ENCODE assay signal across 28 mouse cellular contexts in genomic region chr11:93467711-93468110, GRCm38 (mm10).
"Had no signal": no experiment of that assay in that cellular context is flagged by ENCODE, and none has a peak within 500 bp of the region (broad histone marks: within the 10 kb centered on the region; RNA-seq: fewer than 3 reads in every experiment).

No protein-coding gene starts in this region.

- H3K36me3 ChIP-seq: embryonic facial prominence, embryonic 10.5 days; embryonic facial prominence, embryonic 12.5 days; embryonic facial prominence, embryonic 13.5 days; embryonic facial prominence, embryonic 15.5 days; forebrain, embryonic 10.5 days; forebrain, embryonic 12.5 days; forebrain, embryonic 15.5 days had no signal

- DNase-seq: cerebellum, adult 2 months; cerebellum, adult 8-10 months; cerebellum, adult 9-10 months; cerebellum, adult 9-11 months; cerebellum, postnatal 10 days; cerebellum, postnatal 14 days; cerebellum, postnatal 25 days; cerebellum, postnatal 36 days; embryo, embryonic 11 days; forebrain, postnatal 0 days; gastrocnemius, adult 2 months; gastrocnemius, postnatal 10 days; gastrocnemius, postnatal 14 days; gastrocnemius, postnatal 25 days; gastrocnemius, postnatal 36 days; heart, adult 11 months; heart, adult 18-20 months; heart, adult 2 months had no signal

- H3K4me2 ChIP-seq: embryonic facial prominence, embryonic 12.5 days; embryonic facial prominence, embryonic 13.5 days; embryonic facial prominence, embryonic 15.5 days; forebrain, embryonic 12.5 days; forebrain, embryonic 15.5 days had no signal

- H3K9ac ChIP-seq: embryonic facial prominence, embryonic 12.5 days; embryonic facial prominence, embryonic 13.5 days; embryonic facial prominence, embryonic 15.5 days; forebrain, embryonic 12.5 days; forebrain, embryonic 15.5 days; forebrain, postnatal 0 days had no signal

- H3K9me3 ChIP-seq: embryonic facial prominence, embryonic 10.5 days; embryonic facial prominence, embryonic 12.5 days; embryonic facial prominence, embryonic 13.5 days; embryonic facial prominence, embryonic 15.5 days; forebrain, embryonic 10.5 days; forebrain, embryonic 12.5 days; forebrain, embryonic 15.5 days had no signal

- ATAC-seq: forebrain, embryonic 14.5 days; forebrain, embryonic 15.5 days; forebrain, embryonic 16.5 days; forebrain, postnatal 0 days had no signal

- H3K27ac ChIP-seq: embryonic facial prominence, embryonic 10.5 days; embryonic facial prominence, embryonic 12.5 days; embryonic facial prominence, embryonic 13.5 days; embryonic facial prominence, embryonic 15.5 days; forebrain, embryonic 10.5 days; forebrain, embryonic 12.5 days; forebrain, embryonic 15.5 days; gastrocnemius, adult 2 months; heart, adult 2 months had no signal

- H3K4me3 ChIP-seq: embryonic facial prominence, embryonic 10.5 days; embryonic facial prominence, embryonic 12.5 days; embryonic facial prominence, embryonic 13.5 days; embryonic facial prominence, embryonic 15.5 days; erythroblast, embryonic 14.5 days; forebrain, embryonic 10.5 days; forebrain, embryonic 12.5 days; forebrain, embryonic 15.5 days; gastrocnemius, adult 2 months; heart, adult 2 months had no signal

- H3K27me3 ChIP-seq: embryonic facial prominence, embryonic 12.5 days; embryonic facial prominence, embryonic 13.5 days; embryonic facial prominence, embryonic 15.5 days; forebrain, embryonic 12.5 days; forebrain, embryonic 15.5 days had no signal

- H3K4me1 ChIP-seq: embryonic facial prominence, embryonic 10.5 days; embryonic facial prominence, embryonic 12.5 days had no signal
